Mouse (Mus musculus): ENCODE measurements around the gene Rabl3. TPM values are rescaled to one million over a fixed set of nuclear protein-coding genes. Genes with fewer than 3 reads are reported as not detected.

Gene Rabl3
- 42.6 and 44.9 TPM in 2 replicates for polyA plus RNA-seq (2016; fragmentation: Nextera tagmentation; extraction: Ambion mirVana)

DNA sequence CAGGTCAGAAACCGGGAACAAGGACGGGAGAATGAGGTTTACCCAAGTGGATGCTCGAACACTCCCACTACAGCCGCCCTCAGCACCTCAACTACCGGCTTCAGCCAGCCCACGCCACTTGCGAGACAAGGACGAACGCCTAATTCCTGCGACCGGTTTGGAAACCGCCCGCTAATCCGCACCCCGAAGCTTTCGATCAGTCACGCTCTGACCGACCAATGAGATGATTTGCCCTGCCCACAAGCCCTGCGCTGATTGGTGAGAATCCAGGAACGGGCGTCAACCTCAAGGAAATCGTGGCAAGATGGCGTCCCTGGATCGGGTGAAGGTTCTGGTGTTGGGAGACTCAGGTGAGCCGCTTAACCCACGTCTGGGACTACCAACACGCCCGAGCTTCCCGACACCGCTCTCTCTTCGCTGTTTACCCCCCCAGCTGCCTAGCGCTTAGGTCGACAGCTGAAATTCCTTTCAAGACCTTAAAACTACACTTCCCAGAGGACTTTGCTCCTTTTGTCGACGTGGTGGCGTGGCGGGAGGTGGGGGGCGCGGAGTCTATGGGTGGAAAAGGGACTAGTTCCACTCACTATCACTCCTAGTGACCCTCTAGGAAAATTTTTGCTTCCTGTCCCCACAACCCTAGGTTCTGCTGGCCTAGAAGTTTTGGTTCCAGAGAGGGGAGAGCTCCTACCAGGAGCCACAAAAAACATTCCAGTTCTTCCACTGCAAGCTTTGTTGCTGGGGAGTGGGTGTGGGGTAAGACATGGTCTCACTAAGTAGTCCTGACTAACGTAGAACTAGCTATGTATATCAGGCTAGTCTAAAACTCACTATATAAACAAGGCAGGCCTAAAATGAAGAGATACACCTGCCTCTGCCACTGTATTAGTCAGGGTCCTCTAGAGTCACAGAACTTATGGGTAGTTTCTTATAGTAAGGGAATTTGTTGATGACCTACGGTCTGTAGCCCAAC lies at the start of gene Rabl3, which contains the start of gene Gtf2e1:
TSS of gene Rabl3 (plus strand) at position 275 of the 970 bp plus-strand sequence.
TSS of gene Gtf2e1 (minus strand) at position 179 of the 970 bp plus-strand sequence.
- no peaks in the 10 kb centered on the region for H3K27me3 ChIP-seq (ENCODE audit: poor library complexity, severe bottlenecking)
- H3K9me3 ChIP-seq = no peaks in the 10 kb centered on the region
- peak within 1 kb of the TSS; percentile 96 for H3K27ac ChIP-seq
- DNase-seq (ENCODE audit: extremely low spot score, low spot score) = peak; percentile 97
- H3K4me1 ChIP-seq = peaks cover 27% of the 10 kb centered on the region
- WGBS = 2% methylated on average over 41 of the region's 41 CpGs
- H3K4me3 ChIP-seq = peak within 1 kb of the TSS; percentile 89
- H3K36me3 ChIP-seq (replicated peaks) = peaks cover 34% of the 10 kb centered on the region

DNA sequence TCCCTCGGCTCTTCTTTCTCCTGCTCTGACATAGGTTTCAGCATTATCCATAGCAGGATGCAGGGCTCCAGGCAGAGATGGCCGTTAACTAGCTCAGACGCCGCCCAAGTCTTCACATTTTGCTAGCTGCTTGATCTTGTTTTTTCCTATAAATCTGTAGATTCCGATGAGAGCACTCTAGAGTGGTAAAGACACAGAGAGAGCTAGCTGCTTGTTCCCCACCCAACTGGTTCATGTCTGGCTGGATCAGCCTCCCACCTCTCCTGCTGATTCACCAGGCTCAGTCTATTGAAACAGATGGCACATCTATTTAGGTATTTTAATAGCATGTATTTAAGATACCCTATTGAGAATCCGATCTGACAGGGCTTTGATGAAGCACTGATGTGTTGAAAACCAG lies 44.7 kb upstream of the Rabl3 start:
- H3K36me3 ChIP-seq (replicated peaks) = no peaks in the 10 kb centered on the region
- no peaks in the 10 kb centered on the region for H3K27me3 ChIP-seq (ENCODE audit: poor library complexity, severe bottlenecking)
- H3K9me3 ChIP-seq = no peaks in the 10 kb centered on the region
- H3K4me3 ChIP-seq = no peak overlapping the region
- no peak for DNase-seq (ENCODE audit: extremely low spot score, low spot score)
- peaks cover 4% of the 10 kb centered on the region; the same call in 1 of the 2 replicates for H3K4me1 ChIP-seq
- H3K27ac ChIP-seq = no peak overlapping the region
- WGBS = 90% methylated on average over 6 of the region's 6 CpGs

DNA sequence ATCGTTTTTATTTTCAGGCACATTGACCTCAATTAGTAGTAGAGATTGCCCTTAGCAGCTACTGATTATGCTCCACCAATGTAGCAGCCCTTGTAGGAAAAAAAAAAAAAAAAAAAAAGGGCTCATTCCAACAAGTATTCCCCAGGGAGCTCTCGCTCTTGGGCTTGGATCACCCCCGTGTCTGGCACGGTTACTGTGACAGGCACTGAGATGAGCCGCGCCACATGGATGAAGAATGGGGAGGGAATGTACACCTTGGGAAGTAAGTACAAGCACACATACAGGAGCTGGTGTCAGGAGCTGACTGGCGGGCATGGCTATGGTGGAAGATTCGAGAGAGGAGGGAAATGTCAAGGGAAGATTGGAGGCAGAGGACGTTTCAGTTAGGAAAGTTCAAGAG lies 41.1 kb upstream of the Rabl3 start:
- WGBS = 85% methylated on average over 9 of the region's 9 CpGs
- Histone ChIP-seq H3K9me3 (no peaks in the 10 kb centered on the region), H3K27ac (no peak overlapping the region), H3K36me3 (replicated peaks) (no peaks in the 10 kb centered on the region), H3K27me3 (ENCODE audit: poor library complexity, severe bottlenecking) (no peaks in the 10 kb centered on the region), H3K4me3 (no peak overlapping the region), H3K4me1 (peaks cover 4% of the 10 kb centered on the region; the same call in 1 of the 2 replicates)
- DNase-seq (ENCODE audit: extremely low spot score, low spot score) = no peak

DNA sequence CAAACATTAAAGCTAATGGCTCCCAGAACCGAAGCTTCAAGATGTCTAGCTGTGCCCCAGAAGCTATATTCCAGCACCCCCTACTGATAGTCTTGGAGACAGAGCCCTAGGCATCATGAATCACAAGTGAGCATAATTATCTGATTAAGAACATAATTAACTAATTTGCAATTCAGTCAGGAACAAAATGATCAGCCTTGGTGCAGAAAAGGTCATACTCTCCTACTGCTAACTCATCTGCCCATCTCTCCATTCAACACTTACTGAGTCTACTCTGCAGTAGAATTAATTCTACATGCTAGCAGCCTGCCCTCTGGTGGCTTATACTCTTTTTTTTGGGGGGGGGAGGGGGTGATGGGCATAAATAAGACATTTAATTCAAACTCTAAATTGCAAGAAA lies 35.2 kb upstream of the Rabl3 start:
- Histone ChIP-seq H3K9me3 (no peaks in the 10 kb centered on the region), H3K4me1 (no peaks in the 10 kb centered on the region), H3K27me3 (ENCODE audit: poor library complexity, severe bottlenecking) (no peaks in the 10 kb centered on the region), H3K4me3 (no peak overlapping the region), H3K27ac (no peak overlapping the region), H3K36me3 (replicated peaks) (peaks cover 10% of the 10 kb centered on the region)
- WGBS = 81% methylated on average over 1 of the region's 1 CpGs
- DNase-seq (ENCODE audit: extremely low spot score, low spot score) = no peak

DNA sequence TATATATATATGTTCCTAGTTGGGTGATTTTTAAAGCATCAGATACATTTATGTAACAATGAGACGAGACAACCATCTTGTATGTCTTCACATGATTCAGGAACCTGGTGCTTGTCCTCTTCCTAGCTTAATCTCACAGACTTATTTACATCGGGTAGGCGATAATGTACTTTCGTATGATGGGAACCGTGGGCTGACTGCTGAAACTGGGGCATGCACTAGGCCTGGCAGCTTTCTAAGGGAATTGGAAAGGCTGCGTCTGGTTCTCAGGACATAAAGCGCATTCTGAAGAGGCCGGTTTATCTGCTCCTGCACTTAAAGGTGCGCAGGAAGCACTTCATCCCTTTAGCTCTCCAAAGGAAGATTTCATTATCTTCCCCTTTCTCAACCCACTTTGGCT lies 32.9 kb upstream of the Rabl3 start:
- Histone ChIP-seq H3K27me3 (ENCODE audit: poor library complexity, severe bottlenecking) (no peaks in the 10 kb centered on the region), H3K36me3 (replicated peaks) (peaks cover 31% of the 10 kb centered on the region), H3K4me3 (no peak overlapping the region), H3K9me3 (no peaks in the 10 kb centered on the region), H3K4me1 (no peaks in the 10 kb centered on the region), H3K27ac (no peak overlapping the region)
- 95% methylated on average over 9 of the region's 9 CpGs for WGBS
- DNase-seq (ENCODE audit: extremely low spot score, low spot score) = no peak

DNA sequence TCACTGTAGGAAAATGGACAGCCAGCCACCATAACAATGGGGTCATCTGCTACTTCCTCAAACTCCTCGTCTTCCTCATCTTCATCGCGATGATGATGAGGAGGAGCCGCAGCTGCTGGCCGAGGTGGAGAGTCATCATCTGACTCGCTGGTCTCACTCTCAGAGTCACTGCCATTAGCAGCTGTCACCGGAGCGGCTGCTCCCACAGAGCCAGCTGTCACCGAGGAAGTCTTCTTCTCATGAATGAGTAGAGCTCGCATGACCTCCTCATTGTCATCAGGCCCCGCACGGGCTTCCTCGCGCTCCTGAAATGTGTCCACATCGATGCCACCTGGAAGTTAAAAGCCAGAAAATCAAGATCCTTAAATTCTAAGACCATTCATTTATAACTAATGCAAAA lies 28.2 kb upstream of the Rabl3 start:
- Histone ChIP-seq H3K27ac (no peak overlapping the region), H3K4me3 (no peak overlapping the region), H3K4me1 (no peaks in the 10 kb centered on the region), H3K9me3 (no peaks in the 10 kb centered on the region), H3K36me3 (replicated peaks) (peaks cover 67% of the 10 kb centered on the region), H3K27me3 (ENCODE audit: poor library complexity, severe bottlenecking) (no peaks in the 10 kb centered on the region)
- no peak for DNase-seq (ENCODE audit: extremely low spot score, low spot score)
- WGBS = 96% methylated on average over 15 of the region's 15 CpGs

DNA sequence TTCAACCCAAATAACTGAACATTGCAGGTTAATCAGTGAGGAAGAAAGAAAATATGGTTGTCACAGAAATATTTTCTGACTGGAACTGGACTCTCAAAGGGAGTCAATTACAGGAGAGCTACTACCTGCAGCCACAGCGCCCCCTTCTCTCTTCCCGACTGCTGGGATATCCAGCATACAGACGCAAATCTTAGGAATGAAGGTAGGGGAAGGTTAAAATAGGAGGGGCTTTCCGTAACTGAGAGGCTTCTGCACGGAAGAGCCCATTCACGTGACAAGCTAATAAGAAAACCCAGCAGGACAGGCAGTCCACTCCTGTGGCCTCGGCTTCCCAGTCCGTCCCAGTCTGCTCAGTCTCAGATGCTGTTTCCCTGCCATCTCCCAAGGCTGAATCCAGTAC lies 25.0 kb upstream of the Rabl3 start:
- H3K36me3 ChIP-seq (replicated peaks) = peaks cover 82% of the 10 kb centered on the region
- 81% methylated on average over 8 of the region's 8 CpGs for WGBS
- H3K9me3 ChIP-seq = no peaks in the 10 kb centered on the region
- no peak overlapping the region for H3K4me3 ChIP-seq
- no peaks in the 10 kb centered on the region for H3K4me1 ChIP-seq
- no peaks in the 10 kb centered on the region for H3K27me3 ChIP-seq (ENCODE audit: poor library complexity, severe bottlenecking)
- H3K27ac ChIP-seq = no peak overlapping the region
- no peak for DNase-seq (ENCODE audit: extremely low spot score, low spot score)

DNA sequence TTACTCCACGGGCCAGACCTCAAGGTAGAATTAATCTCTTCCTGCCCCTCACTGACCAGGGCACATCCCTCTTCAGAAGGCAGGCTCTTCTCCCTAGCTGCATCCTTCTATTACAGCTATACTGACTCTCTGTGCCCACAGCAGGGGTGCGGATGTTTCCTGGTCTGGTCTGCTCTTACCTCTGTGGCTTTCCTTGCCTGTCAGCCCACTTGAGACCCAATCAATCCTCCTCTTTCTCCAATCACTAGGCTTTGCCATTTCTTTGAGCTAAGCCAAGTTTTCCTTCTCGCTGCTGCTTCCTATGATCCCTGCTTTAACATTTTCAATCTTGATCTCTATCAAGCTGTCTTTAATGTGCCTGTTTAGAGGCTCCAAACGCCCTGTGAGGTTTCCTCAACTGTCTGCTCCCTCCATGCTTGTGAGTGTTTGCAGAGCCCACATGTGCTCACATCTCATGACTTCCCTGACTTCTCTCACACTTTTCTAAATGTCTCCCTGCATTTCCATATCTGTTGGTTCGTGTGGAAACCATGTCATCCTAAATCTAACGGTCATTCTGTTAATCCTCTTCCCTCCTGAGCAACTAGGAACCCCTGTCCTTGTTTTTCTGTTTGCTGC lies 23.2 kb upstream of the Rabl3 start:
- H3K4me3 ChIP-seq = no peak overlapping the region
- H3K27me3 ChIP-seq (ENCODE audit: poor library complexity, severe bottlenecking) = no peaks in the 10 kb centered on the region
- no peak overlapping the region for H3K27ac ChIP-seq
- H3K9me3 ChIP-seq = no peaks in the 10 kb centered on the region
- DNase-seq (ENCODE audit: extremely low spot score, low spot score) = no peak
- peaks cover 84% of the 10 kb centered on the region for H3K36me3 ChIP-seq (replicated peaks)
- 87% methylated on average over 6 of the region's 6 CpGs for WGBS
- no peaks in the 10 kb centered on the region for H3K4me1 ChIP-seq

DNA sequence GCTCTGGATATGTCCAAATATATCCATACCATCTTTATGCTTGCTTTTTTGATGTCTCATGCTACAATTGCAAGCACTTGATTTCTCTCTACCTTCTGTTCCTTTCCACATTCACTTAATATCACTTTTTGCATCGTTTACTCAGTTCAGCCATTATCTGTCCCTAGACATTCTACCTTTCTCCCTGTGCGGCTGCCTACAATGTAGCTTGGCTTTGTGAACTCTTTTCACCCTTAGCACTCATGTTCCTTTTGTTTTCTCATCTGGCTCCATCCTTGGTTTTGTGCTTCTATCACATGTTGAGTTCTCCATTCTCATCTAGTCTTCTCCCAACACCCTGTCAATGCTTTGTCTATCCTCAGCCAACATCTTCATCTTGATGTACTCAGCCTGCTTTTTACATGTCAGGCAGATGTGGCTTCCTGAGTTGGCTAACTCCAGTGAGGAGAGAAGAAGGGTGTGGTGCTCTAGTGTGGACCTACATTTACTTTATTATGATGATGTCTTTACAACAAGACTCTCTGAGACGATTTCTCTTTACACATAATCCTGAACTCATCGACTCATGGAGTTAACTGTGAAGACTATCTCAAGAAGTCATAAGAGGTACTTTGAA lies 22.0 kb upstream of the Rabl3 start:
- H3K4me1 ChIP-seq = no peaks in the 10 kb centered on the region
- DNase-seq (ENCODE audit: extremely low spot score, low spot score) = no peak
- WGBS = 96% methylated on average over 4 of the region's 4 CpGs
- no peaks in the 10 kb centered on the region for H3K9me3 ChIP-seq
- no peak overlapping the region for H3K27ac ChIP-seq
- no peak overlapping the region for H3K4me3 ChIP-seq
- no peaks in the 10 kb centered on the region for H3K27me3 ChIP-seq (ENCODE audit: poor library complexity, severe bottlenecking)
- peaks cover 87% of the 10 kb centered on the region for H3K36me3 ChIP-seq (replicated peaks)

DNA sequence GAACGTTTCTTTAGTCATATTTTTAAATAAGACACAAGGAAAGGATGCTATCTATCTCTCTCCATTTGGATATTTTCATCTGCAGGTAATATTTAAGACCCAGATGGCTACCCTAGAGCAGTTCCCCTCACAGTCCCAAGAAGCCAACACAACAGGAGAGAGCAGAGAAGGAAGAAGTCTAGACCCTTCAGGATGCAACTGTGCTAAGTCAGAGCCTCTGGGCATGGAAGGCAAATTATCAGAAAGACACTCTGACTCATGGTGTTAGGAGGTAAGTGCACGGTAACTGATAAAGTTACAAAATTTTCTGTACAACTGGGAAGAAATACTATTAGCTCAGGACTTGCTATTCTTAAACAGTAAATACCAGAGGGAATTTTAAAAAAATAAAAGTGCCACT lies 21.0 kb upstream of the Rabl3 start:
- WGBS = 91% methylated on average over 2 of the region's 2 CpGs
- H3K4me3 ChIP-seq = no peak overlapping the region
- DNase-seq (ENCODE audit: extremely low spot score, low spot score) = no peak
- H3K27me3 ChIP-seq (ENCODE audit: poor library complexity, severe bottlenecking) = no peaks in the 10 kb centered on the region
- no peaks in the 10 kb centered on the region for H3K4me1 ChIP-seq
- no peak overlapping the region for H3K27ac ChIP-seq
- H3K36me3 ChIP-seq (replicated peaks) = peaks cover 88% of the 10 kb centered on the region
- H3K9me3 ChIP-seq = peaks cover 4% of the 10 kb centered on the region; the same call in 1 of the 2 replicates

DNA sequence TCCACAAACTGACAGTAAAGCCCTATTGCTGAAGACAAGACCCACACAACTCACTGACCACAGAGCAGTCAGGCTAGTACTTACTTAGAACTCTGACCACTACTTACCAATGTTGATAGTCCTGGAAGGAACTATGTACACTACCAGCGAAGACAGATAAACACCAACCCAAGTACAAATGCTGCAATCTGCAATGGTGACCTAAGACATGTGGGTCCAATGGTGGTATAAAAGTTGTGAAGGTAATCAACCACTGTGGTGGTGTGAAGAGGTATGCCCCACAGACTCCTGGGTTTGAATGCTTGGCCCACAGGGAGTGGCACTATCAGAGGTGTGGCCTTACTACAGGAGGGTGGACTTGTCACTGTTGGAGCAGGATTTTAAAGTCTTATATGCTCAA lies 20.0 kb upstream of the Rabl3 start:
- Histone ChIP-seq H3K27me3 (ENCODE audit: poor library complexity, severe bottlenecking) (no peaks in the 10 kb centered on the region), H3K27ac (no peak overlapping the region), H3K36me3 (replicated peaks) (peaks cover 92% of the 10 kb centered on the region), H3K4me3 (no peak overlapping the region), H3K4me1 (no peaks in the 10 kb centered on the region), H3K9me3 (peaks cover 9% of the 10 kb centered on the region; the same call in 1 of the 2 replicates)
- WGBS = 95% methylated on average over 1 of the region's 1 CpGs
- DNase-seq (ENCODE audit: extremely low spot score, low spot score) = no peak

DNA sequence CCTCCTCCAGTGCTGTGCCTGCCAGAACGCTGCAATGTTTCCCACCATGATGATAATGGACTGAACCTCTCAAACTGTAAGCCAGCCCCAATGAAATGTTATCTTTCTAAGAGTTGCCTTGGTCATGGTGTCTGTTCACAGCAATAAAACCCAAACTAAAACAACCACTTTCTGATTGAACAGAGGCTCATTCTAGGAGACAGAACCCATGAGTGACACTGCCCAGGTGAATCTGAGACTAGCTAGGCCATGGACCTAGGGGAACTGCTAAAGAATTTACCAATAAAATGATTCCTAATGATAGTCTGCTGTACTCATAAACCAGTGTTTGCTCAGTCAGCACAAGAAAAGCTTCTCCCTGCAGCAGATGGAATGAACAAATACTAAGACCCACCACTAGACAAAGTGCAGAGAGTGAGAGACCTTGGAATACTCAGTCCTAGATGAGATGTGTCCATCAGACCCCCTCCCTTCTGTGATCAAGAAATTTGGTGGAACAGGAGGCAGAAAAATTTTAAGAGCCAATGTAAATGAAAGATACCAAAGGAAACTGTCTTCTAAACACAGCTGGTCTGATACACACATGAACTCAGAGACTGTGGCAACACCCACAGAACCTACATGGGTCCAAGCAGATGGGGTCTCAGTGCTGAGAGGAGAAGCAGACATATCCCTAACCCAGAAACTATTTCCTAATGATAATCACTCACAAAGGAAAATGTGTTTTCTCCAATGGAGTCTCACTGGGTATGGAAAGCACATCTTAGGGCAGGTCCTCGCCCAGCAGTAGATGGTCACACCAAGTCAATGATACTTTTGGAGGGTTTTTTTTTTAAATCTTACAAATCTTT lies 19.3 kb upstream of the Rabl3 start:
- peaks cover 9% of the 10 kb centered on the region; the same call in 1 of the 2 replicates for H3K9me3 ChIP-seq
- no peak overlapping the region for H3K27ac ChIP-seq
- H3K27me3 ChIP-seq (ENCODE audit: poor library complexity, severe bottlenecking) = no peaks in the 10 kb centered on the region
- 99% methylated on average over 2 of the region's 2 CpGs for WGBS
- DNase-seq (ENCODE audit: extremely low spot score, low spot score) = no peak
- no peak overlapping the region for H3K4me3 ChIP-seq
- H3K36me3 ChIP-seq (replicated peaks) = peaks cover 92% of the 10 kb centered on the region
- no peaks in the 10 kb centered on the region for H3K4me1 ChIP-seq

Measured in forebrain, embryonic 10.5 days (tissue).